Mouse (Mus musculus): ENCODE measurements around the gene Ppp1r14b.

DNA sequence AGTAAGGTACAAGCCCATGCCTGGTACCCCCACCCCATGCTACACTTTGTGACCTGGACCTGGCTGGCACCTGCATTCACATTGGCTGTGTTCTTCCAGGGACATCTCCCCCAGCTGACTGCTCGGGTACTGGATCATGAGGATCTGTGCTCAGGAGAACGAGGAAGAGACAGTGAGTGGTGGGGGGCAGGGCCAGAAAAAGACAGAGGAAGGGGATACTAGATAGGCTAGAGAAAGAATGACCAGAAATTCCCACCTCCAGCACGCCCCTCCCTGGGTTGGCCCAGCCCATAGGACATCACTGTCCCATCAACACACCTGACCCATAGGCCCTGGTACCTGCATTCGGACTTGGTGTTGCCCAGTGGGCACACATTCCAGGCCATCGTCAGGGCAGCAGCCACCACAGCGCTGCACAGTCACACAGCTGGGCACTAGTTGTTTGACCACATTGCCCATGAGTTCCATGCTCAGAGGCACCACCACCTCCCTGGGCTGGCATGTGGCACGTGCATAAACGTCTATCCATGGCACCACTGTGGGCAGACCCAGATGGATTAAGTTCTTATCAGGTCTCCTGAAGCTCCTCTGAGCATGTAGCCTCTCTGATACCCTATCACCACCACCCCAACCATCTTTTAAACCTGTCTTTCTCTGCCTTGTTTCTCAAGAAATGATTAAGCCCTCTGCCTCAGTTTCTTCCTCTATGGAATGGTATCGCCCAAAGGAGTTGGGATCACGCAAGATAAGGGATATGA is 11.4 kb downstream of the Ppp1r14b start:
- TF ChIP-seq CTCF (IDR thresholded peaks at IDR 0.05; ENCODE audit: borderline replicate concordance, control insufficient read depth, extremely low read depth, insufficient read depth, low read length, poor library complexity): no peak
- no peak for TF ChIP-seq POLR2A (IDR thresholded peaks at IDR 0.05; ENCODE audit: control insufficient read depth, extremely low read depth, insufficient read depth, low read length, poor library complexity)
